Mouse (Mus musculus) lung, embryonic 15.5 days (tissue): Measurements from ENCODE around the gene Ren1. TPM values are rescaled to one million over a fixed set of nuclear protein-coding genes. Genes with fewer than 3 reads are reported as not detected.

Source experiments
- ATAC-seq: fragments of 200-750 bp; cut with Nextera tagmentation; 2 replicates; pipeline ENCODE4 v1.8.0; 2017; ENCODE audit warnings: moderate number of reproducible peaks, borderline replicate concordance; ENCODE audit not compliant: low FRiP score, low TSS enrichment; ENCODE audit errors: extremely low read depth
- H3K27ac ChIP-seq: fragments of 300-500 bp; sonication (generic); 2 replicates; pipeline ENCODE4 v1.5.1; 2015; ENCODE audit warnings: moderate library complexity, mild to moderate bottlenecking, inconsistent platforms
- H3K27me3 ChIP-seq: fragments of 300-500 bp; sonication (generic); 2 replicates; pipeline ENCODE4 v1.6.1; 2015; ENCODE audit warnings: inconsistent platforms
- H3K36me3 ChIP-seq: fragments of 300-500 bp; sonication (generic); 2 replicates; pipeline ENCODE4 v1.6.1; 2015; ENCODE audit warnings: inconsistent platforms
- H3K4me1 ChIP-seq: fragments of 300-500 bp; sonication (generic); 2 replicates; pipeline ENCODE4 v1.6.1; 2015; ENCODE audit warnings: inconsistent platforms
- H3K4me2 ChIP-seq: fragments of 300-500 bp; sonication (generic); 2 replicates; pipeline ENCODE4 v1.6.1; 2015; ENCODE audit warnings: inconsistent platforms, mild to moderate bottlenecking, moderate library complexity
- H3K4me3 ChIP-seq: fragments of 300-500 bp; sonication (generic); 2 replicates; pipeline ENCODE4 v1.5.1; 2015; ENCODE audit warnings: mild to moderate bottlenecking, inconsistent platforms
- H3K9ac ChIP-seq: fragments of 300-500 bp; sonication (generic); 2 replicates; pipeline ENCODE4 v1.6.1; 2015; ENCODE audit warnings: inconsistent platforms
- H3K9me3 ChIP-seq: fragments of 300-500 bp; sonication (generic); 2 replicates; pipeline ENCODE4 v1.6.1; 2016; ENCODE audit warnings: inconsistent platforms
- WGBS: fragments of 180-500 bp; shearing (Covaris S2); methylation state at CpG from one replicate; pipeline ENCODE4 v1.1.7; 2015; 5-methylcytosine and 5-hydroxymethylcytosine counted together
- polyA plus RNA-seq: library from polyadenylated mRNA; unstranded; fragments of >200 nt; fragmentation: Nextera tagmentation; extraction: Ambion mirVana; gene quantifications from 2 replicates; pipeline ENCODE4 v1.2.1, GENCODE M21; 2015

Ren1 gene
- polyA plus RNA-seq, 1 experiment from 2014 or later, result 1.5 TPM

GRCm38 (mm10) chr1:133347226-133347625, 3.1 kb upstream of the Ren1 start:
- H3K36me3 ChIP-seq, result no peaks in the 10 kb centered on the region

GRCm38 (mm10) chr1:133347693-133348520, 2.4 kb upstream of the Ren1 start:
- H3K4me3 ChIP-seq, result no peak overlapping the region
- H3K36me3 ChIP-seq, result no peaks in the 10 kb centered on the region
- no peak for ATAC-seq
- no peaks in the 10 kb centered on the region for H3K9me3 ChIP-seq
- H3K4me1 ChIP-seq, result no peaks in the 10 kb centered on the region
- no peak overlapping the region for H3K27ac ChIP-seq
- no peak overlapping the region for H3K4me2 ChIP-seq
- peaks cover 10% of the 10 kb centered on the region; the same call in 1 of the 2 replicates for H3K27me3 ChIP-seq
- 52% methylated on average over 11 of the region's 11 CpGs for WGBS
- no peak overlapping the region for H3K9ac ChIP-seq

More at GRCm38 (mm10) chr1:133347226-133347625, 3.1 kb upstream of the Ren1 start:
- H3K9ac ChIP-seq, result no peak overlapping the region
- no peak for ATAC-seq
- no peak overlapping the region for H3K4me3 ChIP-seq
- peaks cover 6% of the 10 kb centered on the region; the same call in 1 of the 2 replicates for H3K27me3 ChIP-seq
- no peaks in the 10 kb centered on the region for H3K9me3 ChIP-seq
- no peak overlapping the region for H3K27ac ChIP-seq
- no peaks in the 10 kb centered on the region for H3K4me1 ChIP-seq
- no peak overlapping the region for H3K4me2 ChIP-seq
- 66% methylated on average over 3 of the region's 3 CpGs for WGBS

- no peak for ATAC-seq
- no peak overlapping the region for H3K9ac ChIP-seq
- no peak overlapping the region for H3K4me3 ChIP-seq
- H3K4me1 ChIP-seq, result peaks cover 11% of the 10 kb centered on the region
- H3K36me3 ChIP-seq, result no peaks in the 10 kb centered on the region
- 46% methylated on average over 9 of the region's 9 CpGs for WGBS
- peaks cover 24% of the 10 kb centered on the region; the same call in 1 of the 2 replicates for H3K27me3 ChIP-seq
- no peak overlapping the region for H3K4me2 ChIP-seq
- no peaks in the 10 kb centered on the region for H3K9me3 ChIP-seq
- H3K27ac ChIP-seq, result no peak overlapping the region
Observed at GRCm38 (mm10) chr1:133351762-133352161, 1.5 kb downstream of the Ren1 start.

DNA sequence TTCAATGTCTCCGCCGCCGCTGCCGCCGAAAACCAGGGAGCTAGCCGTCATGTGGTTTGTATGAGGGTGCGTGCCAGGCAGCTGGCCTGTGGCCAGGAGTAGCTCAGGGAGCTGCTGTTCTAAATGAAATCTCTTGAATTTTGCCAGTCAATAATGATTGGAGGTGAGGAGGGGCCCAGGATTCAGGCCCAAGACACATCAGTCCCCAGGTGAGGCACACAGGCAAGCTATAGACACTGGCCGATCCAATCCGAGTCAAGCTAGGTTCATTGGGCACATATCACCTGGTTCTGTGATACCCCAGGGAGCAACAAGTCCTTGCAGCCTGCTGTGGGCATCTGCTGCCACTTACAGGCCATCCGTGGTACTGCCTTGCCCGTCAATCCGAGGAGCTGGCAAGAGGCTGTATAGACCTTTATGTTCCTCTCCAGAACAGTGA, 3.1 kb downstream of the Ren1 start:
- H3K4me2 ChIP-seq, result no peak overlapping the region
- H3K4me3 ChIP-seq, result no peak overlapping the region
- H3K4me1 ChIP-seq, result peaks cover 11% of the 10 kb centered on the region
- no peak overlapping the region for H3K27ac ChIP-seq
- H3K27me3 ChIP-seq, result peaks cover 31% of the 10 kb centered on the region; the same call in 1 of the 2 replicates
- ATAC-seq, result 0 out of 2 replicates have a peak, but pooled peaks have one; percentile 12
- H3K9me3 ChIP-seq, result no peaks in the 10 kb centered on the region
- 43% methylated on average over 12 of the region's 12 CpGs for WGBS
- H3K36me3 ChIP-seq, result no peaks in the 10 kb centered on the region
- H3K9ac ChIP-seq, result no peak overlapping the region

DNA sequence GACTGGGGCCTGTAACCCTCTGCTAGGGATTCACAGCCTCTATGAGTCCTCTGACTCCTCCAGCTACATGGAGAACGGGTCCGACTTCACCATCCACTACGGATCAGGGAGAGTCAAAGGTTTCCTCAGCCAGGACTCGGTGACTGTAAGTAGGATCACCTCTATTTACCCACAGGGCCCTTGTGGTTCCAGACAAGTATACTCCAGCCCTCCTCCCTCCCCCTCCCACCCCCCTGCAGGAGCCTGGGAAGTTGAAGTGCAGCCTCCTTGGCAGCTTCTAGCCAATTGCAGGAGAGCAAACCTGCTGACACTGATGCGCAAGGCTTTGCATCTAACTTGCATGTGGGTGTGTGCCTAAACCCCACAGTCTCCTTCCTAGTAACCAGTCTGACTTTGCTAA, 5.2 kb downstream of the Ren1 start:
- H3K27me3 ChIP-seq, result peaks cover 47% of the 10 kb centered on the region; the same call in 1 of the 2 replicates

GRCm38 (mm10) chr1:133355912-133356311, 5.6 kb downstream of the Ren1 start:
- 0 out of 2 replicates have a peak, but pooled peaks have one; percentile 12 for ATAC-seq
- no peak overlapping the region for H3K27ac ChIP-seq

More for the DNA sequence above, 5.2 kb downstream of the Ren1 start:
- no peak overlapping the region for H3K4me2 ChIP-seq
- H3K27ac ChIP-seq, result no peak overlapping the region
- no peaks in the 10 kb centered on the region for H3K9me3 ChIP-seq
- H3K36me3 ChIP-seq, result no peaks in the 10 kb centered on the region
- WGBS, result 29% methylated on average over 5 of the region's 5 CpGs
- no peak overlapping the region for H3K9ac ChIP-seq
- peak; percentile 27; the same call in 1 of the 2 replicates for ATAC-seq
- no peak overlapping the region for H3K4me3 ChIP-seq
- H3K4me1 ChIP-seq, result peaks cover 11% of the 10 kb centered on the region

DNA sequence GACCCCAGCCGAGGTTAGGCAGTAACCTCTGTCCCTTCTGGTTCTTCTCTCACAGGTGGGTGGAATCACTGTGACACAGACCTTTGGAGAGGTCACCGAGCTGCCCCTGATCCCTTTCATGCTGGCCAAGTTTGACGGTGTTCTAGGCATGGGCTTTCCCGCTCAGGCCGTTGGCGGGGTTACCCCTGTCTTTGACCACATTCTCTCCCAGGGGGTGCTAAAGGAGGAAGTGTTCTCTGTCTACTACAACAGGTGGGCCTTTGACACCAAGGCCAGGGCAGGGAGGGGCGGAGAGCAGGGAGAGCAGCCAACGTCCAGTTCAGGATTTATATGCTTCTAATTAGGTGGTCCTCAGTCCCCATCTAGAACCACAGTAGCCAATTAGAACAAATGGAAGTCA, 6.0 kb downstream of the Ren1 start:
- Histone ChIP-seq H3K9ac (no peak overlapping the region), H3K36me3 (no peaks in the 10 kb centered on the region), H3K9me3 (no peaks in the 10 kb centered on the region), H3K4me1 (peaks cover 11% of the 10 kb centered on the region), H3K4me3 (no peak overlapping the region), H3K27me3 (peaks cover 47% of the 10 kb centered on the region; the same call in 1 of the 2 replicates), H3K27ac (no peak overlapping the region), H3K4me2 (no peak overlapping the region)
- WGBS, result 49% methylated on average over 8 of the region's 8 CpGs
- ATAC-seq, result no peak

More at GRCm38 (mm10) chr1:133355912-133356311, 5.6 kb downstream of the Ren1 start:
- Histone ChIP-seq H3K4me3 (no peak overlapping the region), H3K27me3 (peaks cover 47% of the 10 kb centered on the region; the same call in 1 of the 2 replicates), H3K36me3 (no peaks in the 10 kb centered on the region), H3K9me3 (no peaks in the 10 kb centered on the region), H3K9ac (no peak overlapping the region), H3K4me2 (no peak overlapping the region), H3K4me1 (peaks cover 11% of the 10 kb centered on the region)
- WGBS, result 32% methylated on average over 15 of the region's 15 CpGs

DNA sequence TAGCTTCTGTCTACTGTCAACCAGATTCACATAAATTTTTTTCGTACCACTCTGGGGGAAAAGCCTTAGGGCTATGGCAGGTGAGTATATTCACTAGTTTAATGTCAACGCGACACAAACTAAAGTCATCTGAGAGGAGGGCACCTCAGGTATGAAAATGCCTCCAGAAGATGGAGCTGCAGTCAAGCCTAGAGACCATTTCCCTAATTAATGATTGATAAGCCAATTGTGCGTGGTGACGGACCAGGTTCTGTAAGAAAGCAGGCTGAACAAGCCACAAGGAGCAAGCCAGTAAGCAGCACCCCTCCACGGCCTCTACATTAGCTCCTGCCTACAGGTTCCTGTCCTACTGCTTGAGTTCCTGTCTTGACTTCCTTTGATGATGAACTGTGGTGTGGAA, 10.7 kb downstream of the Ren1 start:
- Histone ChIP-seq H3K27me3 (peaks cover 52% of the 10 kb centered on the region), H3K9ac (no peak overlapping the region), H3K27ac (no peak overlapping the region), H3K36me3 (no peaks in the 10 kb centered on the region), H3K4me3 (no peak overlapping the region), H3K4me2 (no peak overlapping the region), H3K4me1 (peaks cover 12% of the 10 kb centered on the region), H3K9me3 (no peaks in the 10 kb centered on the region)
- 88% methylated on average over 6 of the region's 6 CpGs for WGBS
- ATAC-seq, result no peak

DNA sequence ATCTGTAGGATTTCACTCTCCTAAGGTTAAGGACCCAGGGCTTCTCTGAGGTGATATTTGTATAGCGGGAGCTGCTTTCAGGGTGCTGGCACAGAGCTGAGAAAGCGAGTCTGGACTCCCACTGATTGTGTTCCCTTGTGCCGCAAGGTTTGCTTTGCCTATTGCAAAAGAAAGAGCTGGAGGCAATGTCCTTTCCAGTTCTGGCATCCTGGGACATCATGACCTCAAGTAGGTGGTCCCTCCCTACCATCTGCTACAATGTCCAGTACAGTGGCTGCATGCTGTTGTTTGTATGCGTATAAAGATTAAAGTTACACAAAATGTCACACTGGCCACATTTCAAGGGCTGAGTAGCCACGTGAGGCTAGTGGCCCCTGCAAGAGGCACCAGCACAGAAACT, 11.8 kb downstream of the Ren1 start:
- Histone ChIP-seq H3K9me3 (no peaks in the 10 kb centered on the region), H3K9ac (no peak overlapping the region), H3K27ac (no peak overlapping the region), H3K4me2 (no peak overlapping the region), H3K36me3 (no peaks in the 10 kb centered on the region), H3K4me3 (no peak overlapping the region), H3K27me3 (peaks cover 49% of the 10 kb centered on the region), H3K4me1 (peaks cover 14% of the 10 kb centered on the region)
- whole genome bisulfite sequencing, result 87% methylated on average over 5 of the region's 5 CpGs
- no peak for ATAC-seq

- no peaks in the 10 kb centered on the region for H3K9me3 ChIP-seq
- WGBS, result under 1% methylated on average over 52 of the region's 52 CpGs
- H3K4me3 ChIP-seq, result peak within 1 kb of the TSS; percentile 53
- peaks cover 42% of the 10 kb centered on the region for H3K27me3 ChIP-seq
- H3K36me3 ChIP-seq, result no peaks in the 10 kb centered on the region
- H3K4me2 ChIP-seq, result peak within 1 kb of the TSS; percentile 94
- ATAC-seq, result peak; percentile 76
- H3K27ac ChIP-seq, result no peak within 1 kb of the TSS
- peak within 1 kb of the TSS; percentile 38 for H3K9ac ChIP-seq
- peaks cover 26% of the 10 kb centered on the region for H3K4me1 ChIP-seq
Observed at GRCm38 (mm10) chr1:133363276-133364021, 13.1 kb downstream of the Ren1 start, which contains the start of gene Etnk2. TSS of gene Etnk2 (plus strand) at chr1:133363572.

- 3% methylated on average over 27 of the region's 27 CpGs for WGBS
- peak overlapping the region; percentile 38 for H3K9ac ChIP-seq
- no peak overlapping the region for H3K27ac ChIP-seq
- H3K4me2 ChIP-seq, result peak overlapping the region; percentile 94
- no peaks in the 10 kb centered on the region for H3K9me3 ChIP-seq
- no peaks in the 10 kb centered on the region for H3K36me3 ChIP-seq
- H3K4me3 ChIP-seq, result peak overlapping the region; percentile 53
- H3K27me3 ChIP-seq, result peaks cover 35% of the 10 kb centered on the region
- ATAC-seq, result peak; percentile 6; the same call in 1 of the 2 replicates
- H3K4me1 ChIP-seq, result peaks cover 26% of the 10 kb centered on the region
Observed at GRCm38 (mm10) chr1:133364022-133364630, 13.8 kb downstream of the Ren1 start.
